Mouse (Mus musculus) forebrain, embryonic 14.5 days (tissue): ENCODE results near the gene Ptges. TPM values are rescaled to one million over a fixed set of nuclear protein-coding genes. Genes with fewer than 3 reads are reported as not detected.

ENCODE experiments used
- ATAC-seq: fragments of 200-750 bp; cut with Nextera tagmentation; 2 replicates; pipeline ENCODE4 v1.8.0; 2017; ENCODE audit warnings: mild to moderate bottlenecking, moderate library complexity
- DNase-seq: peaks from one replicate; pipeline ENCODE4 v3.0.0-alpha.2; 2015; ENCODE audit warnings: low spot score
- H3K27ac ChIP-seq: fragments of 300-500 bp; sonication (generic); 2 replicates; pipeline ENCODE4 v1.5.1; 2014; ENCODE audit warnings: low read depth, mild to moderate bottlenecking, control low read depth, low read length, moderate library complexity
- H3K27me3 ChIP-seq: fragments of 300-500 bp; sonication (generic); replicated peaks from 2 replicates; pipeline ENCODE4 v1.6.1; 2014; ENCODE audit warnings: low read length, control low read depth, mixed read lengths; ENCODE audit not compliant: control insufficient read depth, insufficient read depth
- H3K36me3 ChIP-seq: fragments of 300-500 bp; sonication (generic); 2 replicates; pipeline ENCODE4 v1.6.1; 2014; ENCODE audit warnings: low read length, control low read depth; ENCODE audit not compliant: control insufficient read depth, insufficient read depth
- H3K4me1 ChIP-seq: fragments of 300-500 bp; sonication (generic); 2 replicates; pipeline ENCODE4 v1.6.1; 2014; ENCODE audit warnings: antibody characterized with exemption, low read length, control low read depth; ENCODE audit not compliant: control insufficient read depth, insufficient read depth
- H3K4me2 ChIP-seq: fragments of 300-500 bp; sonication (generic); 2 replicates; pipeline ENCODE4 v1.6.1; 2014; ENCODE audit warnings: mild to moderate bottlenecking, control low read depth, low read length
- H3K4me3 ChIP-seq: fragments of 300-500 bp; sonication (generic); 2 replicates; pipeline ENCODE4 v1.5.1; 2014; ENCODE audit warnings: low read depth, low read length, control low read depth
- H3K9ac ChIP-seq: fragments of 300-500 bp; sonication (generic); 2 replicates; pipeline ENCODE4 v1.6.1; 2014; ENCODE audit warnings: mild to moderate bottlenecking, low read length, control low read depth, moderate library complexity
- H3K9me3 ChIP-seq: fragments of 300-500 bp; sonication (generic); replicated peaks from 2 replicates; pipeline ENCODE4 v1.6.1; 2016; ENCODE audit warnings: low read length, control low read depth, mixed read lengths; ENCODE audit not compliant: control insufficient read depth
- WGBS: fragments of 180-500 bp; shearing (Covaris S2); extraction: QIAGEN DNeasy Blood & Tissue Kit; methylation state at CpG from one replicate; pipeline ENCODE4 v1.1.7; 2014; 5-methylcytosine and 5-hydroxymethylcytosine counted together
- polyA plus RNA-seq: library from polyadenylated mRNA; unstranded; fragments of >200 nt; fragmentation: Nextera tagmentation; extraction: Ambion mirVana; gene quantifications from 2 replicates; pipeline ENCODE4 v1.2.1, GENCODE M21; 2014

Gene Ptges
- polyA plus RNA-seq, 1 experiment from 2014 or later, result 2.6 TPM

- ATAC-seq (no peak), DNase-seq (no peak)
- no peak overlapping the region for H3K4me3 ChIP-seq
Measured at GRCm38 (mm10) chr2:30899397-30900069, 30.1 kb downstream of the Ptges start.

DNA sequence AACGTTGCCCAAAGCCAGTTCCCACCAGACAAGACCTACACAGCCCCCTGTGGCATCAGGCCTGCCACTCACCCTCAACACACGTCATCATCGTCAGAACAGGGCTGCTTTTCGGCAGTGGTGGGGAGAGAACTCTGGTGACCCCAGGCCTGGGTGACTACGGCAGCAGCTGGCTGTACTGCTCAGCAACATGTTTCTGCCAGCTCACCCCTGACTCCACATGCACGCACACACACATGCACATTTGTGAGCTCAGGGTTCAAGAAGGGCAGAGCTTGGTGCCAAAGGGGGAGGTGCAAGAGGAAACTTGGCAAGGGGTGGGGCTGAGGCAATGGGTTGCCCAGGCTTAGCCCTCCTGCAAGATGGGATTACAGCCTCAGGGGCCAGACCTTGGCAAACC is 32.4 kb downstream of the Ptges start:
- Histone ChIP-seq H3K4me1 (no peaks in the 10 kb centered on the region), H3K4me3 (no peak overlapping the region), H3K9me3 (no peaks in the 10 kb centered on the region), H3K4me2 (no peak overlapping the region), H3K36me3 (no peaks in the 10 kb centered on the region), H3K9ac (no peak overlapping the region), H3K27me3 (no peaks in the 10 kb centered on the region; the same call in 1 of the 2 replicates), H3K27ac (no peak overlapping the region)
- DNase-seq, result no peak
- ATAC-seq, result no peak
- WGBS, result 47% methylated on average over 6 of the region's 6 CpGs

More at GRCm38 (mm10) chr2:30899397-30900069, 30.1 kb downstream of the Ptges start:
- Histone ChIP-seq H3K4me1 (peaks cover 3% of the 10 kb centered on the region; the same call in 1 of the 2 replicates), H3K36me3 (no peaks in the 10 kb centered on the region), H3K27ac (no peak overlapping the region), H3K9ac (no peak overlapping the region), H3K9me3 (no peaks in the 10 kb centered on the region), H3K4me2 (no peak overlapping the region), H3K27me3 (no peaks in the 10 kb centered on the region; the same call in 1 of the 2 replicates)
- WGBS, result 89% methylated on average over 14 of the region's 14 CpGs

- Histone ChIP-seq H3K4me2 (no peak overlapping the region), H3K4me1 (no peaks in the 10 kb centered on the region), H3K27ac (no peak overlapping the region), H3K4me3 (no peak overlapping the region), H3K36me3 (no peaks in the 10 kb centered on the region), H3K9ac (no peak overlapping the region), H3K9me3 (no peaks in the 10 kb centered on the region), H3K27me3 (no peaks in the 10 kb centered on the region)
- 87% methylated on average over 7 of the region's 7 CpGs for WGBS
- DNase-seq (no peak), ATAC-seq (no peak)
Measured at GRCm38 (mm10) chr2:30893946-30894345, 35.7 kb downstream of the Ptges start.

GRCm38 (mm10) chr2:30893399-30893798 is 36.3 kb downstream of the Ptges start:
- ATAC-seq (no peak), DNase-seq (no peak)
- WGBS, result 48% methylated on average over 6 of the region's 6 CpGs
- Histone ChIP-seq H3K36me3 (no peaks in the 10 kb centered on the region), H3K9me3 (no peaks in the 10 kb centered on the region), H3K27ac (no peak overlapping the region), H3K27me3 (no peaks in the 10 kb centered on the region), H3K4me2 (no peak overlapping the region), H3K4me1 (no peaks in the 10 kb centered on the region), H3K9ac (no peak overlapping the region), H3K4me3 (no peak overlapping the region)

- H3K4me2 ChIP-seq, result no peak overlapping the region
- peak; percentile 79 for DNase-seq
- no peaks in the 10 kb centered on the region for H3K9me3 ChIP-seq
- H3K4me3 ChIP-seq, result no peak overlapping the region
- no peaks in the 10 kb centered on the region for H3K36me3 ChIP-seq
- no peak overlapping the region for H3K9ac ChIP-seq
- 6% methylated on average over 3 of the region's 3 CpGs for WGBS
- H3K27me3 ChIP-seq, result no peaks in the 10 kb centered on the region
- H3K4me1 ChIP-seq, result no peaks in the 10 kb centered on the region
- no peak overlapping the region for H3K27ac ChIP-seq
- ATAC-seq, result peak; percentile 60; the same call in 1 of the 2 replicates
Measured at GRCm38 (mm10) chr2:30891002-30891401, 38.7 kb downstream of the Ptges start.

GRCm38 (mm10) chr2:30885453-30886163 is 44.1 kb downstream of the Ptges start:
- WGBS, result 47% methylated on average over 9 of the region's 9 CpGs
- ATAC-seq, result peak; percentile 23; the same call in 1 of the 2 replicates
- H3K9me3 ChIP-seq, result no peaks in the 10 kb centered on the region

DNA sequence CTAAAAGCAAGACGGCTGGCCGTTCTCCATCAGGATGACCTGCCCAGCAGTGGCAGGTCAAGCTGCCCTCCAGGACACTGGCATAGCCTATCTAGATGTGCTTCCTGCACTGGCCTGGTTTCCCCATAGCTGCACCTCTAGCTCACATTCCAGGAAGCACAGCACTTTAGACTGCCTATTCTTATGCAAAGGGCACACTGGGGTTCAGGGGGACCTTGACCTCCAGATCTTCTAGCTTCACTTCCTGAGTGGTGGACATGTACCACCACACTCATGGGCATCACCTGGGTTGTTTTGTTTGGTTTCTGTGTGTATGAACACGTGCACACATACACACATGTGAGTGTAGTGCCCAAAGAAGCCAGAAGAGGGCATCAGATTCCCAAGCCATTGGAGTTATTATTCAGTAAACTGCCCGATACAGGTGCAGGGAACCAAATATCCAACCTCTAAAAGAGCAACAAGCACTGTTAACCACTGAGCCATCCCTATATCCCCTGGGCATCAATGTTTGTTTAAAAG is 44.8 kb downstream of the Ptges start:
- Histone ChIP-seq H3K36me3 (no peaks in the 10 kb centered on the region), H3K4me3 (no peak overlapping the region), H3K9me3 (no peaks in the 10 kb centered on the region), H3K27me3 (no peaks in the 10 kb centered on the region), H3K27ac (no peak overlapping the region), H3K4me2 (no peak overlapping the region), H3K9ac (no peak overlapping the region), H3K4me1 (no peaks in the 10 kb centered on the region)
- 96% methylated on average over 4 of the region's 4 CpGs for WGBS
- DNase-seq (no peak), ATAC-seq (no peak)

More at GRCm38 (mm10) chr2:30885453-30886163, 44.1 kb downstream of the Ptges start:
- DNase-seq, result peak; percentile 62
- no peaks in the 10 kb centered on the region for H3K4me1 ChIP-seq
- H3K9ac ChIP-seq, result no peak overlapping the region
- H3K36me3 ChIP-seq, result no peaks in the 10 kb centered on the region
- no peak overlapping the region for H3K27ac ChIP-seq
- no peaks in the 10 kb centered on the region for H3K27me3 ChIP-seq
- H3K4me3 ChIP-seq, result no peak overlapping the region
- no peak overlapping the region for H3K4me2 ChIP-seq

DNA sequence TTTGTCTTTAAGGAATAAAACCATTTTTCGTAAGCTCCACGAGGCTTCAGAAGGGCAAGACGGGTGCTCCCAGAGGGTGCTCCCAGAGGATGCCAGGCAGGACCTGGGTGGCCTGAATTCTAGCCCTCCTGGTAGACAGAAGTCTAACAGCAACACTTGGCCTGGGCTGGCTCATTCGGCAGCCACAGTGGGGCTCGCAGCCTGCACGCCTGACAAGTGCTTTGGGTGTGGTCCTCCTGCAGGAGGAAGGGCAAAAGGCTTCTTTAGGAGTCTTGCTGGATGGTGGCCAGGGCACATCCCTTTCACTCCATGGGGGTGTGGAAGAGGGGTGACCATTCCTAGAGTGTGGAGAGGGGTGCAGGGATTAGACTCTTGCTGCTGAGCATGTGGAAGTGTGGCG is 48.4 kb downstream of the Ptges start:
- Histone ChIP-seq H3K27ac (no peak overlapping the region), H3K4me2 (no peak overlapping the region), H3K36me3 (no peaks in the 10 kb centered on the region), H3K27me3 (no peaks in the 10 kb centered on the region), H3K4me3 (no peak overlapping the region), H3K4me1 (no peaks in the 10 kb centered on the region), H3K9ac (no peak overlapping the region), H3K9me3 (no peaks in the 10 kb centered on the region)
- 78% methylated on average over 7 of the region's 7 CpGs for WGBS
- DNase-seq (no peak), ATAC-seq (no peak)

DNA sequence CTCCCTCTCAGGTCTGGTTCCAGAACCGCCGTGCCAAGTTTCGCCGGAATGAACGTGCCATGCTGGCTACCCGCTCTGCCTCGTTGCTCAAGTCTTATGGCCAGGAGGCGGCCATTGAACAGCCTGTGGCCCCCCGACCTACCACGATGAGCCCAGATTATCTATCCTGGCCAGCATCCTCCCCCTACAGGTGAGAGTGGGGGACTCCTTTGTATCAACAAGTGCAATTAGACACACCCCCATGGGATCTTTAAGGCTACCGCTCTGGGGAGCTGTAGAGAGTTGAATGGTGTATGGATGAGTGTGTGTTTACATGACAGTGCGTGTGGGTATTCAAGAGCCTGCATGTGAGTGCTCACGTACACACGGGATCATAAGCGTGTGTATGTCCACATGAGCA is 50.2 kb downstream of the Ptges start:
- Histone ChIP-seq H3K4me1 (peaks cover 14% of the 10 kb centered on the region; the same call in 1 of the 2 replicates), H3K27me3 (no peaks in the 10 kb centered on the region), H3K4me2 (no peak overlapping the region), H3K36me3 (no peaks in the 10 kb centered on the region), H3K27ac (no peak overlapping the region), H3K9me3 (no peaks in the 10 kb centered on the region), H3K9ac (no peak overlapping the region), H3K4me3 (no peak overlapping the region)
- no peak for DNase-seq
- ATAC-seq, result no peak
- WGBS, result 91% methylated on average over 15 of the region's 15 CpGs
